Comparison of ENCODE assay signal across 8 mouse cellular contexts in the genomic region with DNA sequence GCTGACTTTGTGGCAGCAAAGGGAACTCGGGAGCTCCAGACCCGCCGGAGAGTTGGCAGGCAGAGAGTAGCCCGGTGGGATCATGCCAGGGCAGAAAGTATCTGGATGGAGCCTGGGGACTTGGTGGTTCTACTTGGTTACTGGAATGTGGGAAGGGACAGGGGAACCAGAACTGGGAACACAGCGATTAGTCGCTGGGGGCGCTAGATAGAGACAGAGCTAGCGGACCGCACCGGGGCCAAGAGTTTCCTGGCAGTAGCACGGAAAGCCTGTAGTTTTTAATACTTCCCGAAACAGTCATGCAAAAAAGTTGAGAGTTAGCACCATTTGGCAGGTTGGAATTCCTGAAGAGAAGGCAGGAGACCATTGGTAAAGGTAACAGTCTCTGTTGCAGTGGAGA. TPM values are rescaled to one million over a fixed set of nuclear protein-coding genes. Genes with fewer than 3 reads are reported as not detected.
A peak's percentile ranks its signal among the peaks of the same experiment; 100 is the strongest.
DNase-seq lines count a peak whose midpoint lies in the region; TF ChIP-seq lines count a peak whose summit lies in the region.

No protein-coding gene starts in this region.

- peak; percentile 47 for DNase-seq in gastrocnemius, postnatal 14 days
- DNase-seq in gastrocnemius, adult 8-10 months (ENCODE audit: low spot score in 2 of 2): no peak
- peak; percentile 59 for DNase-seq in ES-E14 (ENCODE audit: low read depth, low spot score)
- peak; percentile 15 for DNase-seq in embryo, embryonic 9.5 days (ENCODE audit: extremely low spot score)
- peak; percentile 56 for DNase-seq in kidney, adult 18-20 months
- DNase-seq in lung, postnatal 10 days: peak; percentile 62
- DNase-seq in yolk sac, embryonic 10.5 days (ENCODE audit: low spot score): no peak
- DNase-seq in layer of hippocampus, postnatal 36 days: no peak

- intact Hi-C loops in gastrocnemius, postnatal 14 days (cut with DNase I; ENCODE audit: low total_unique reads): no loop called here

- no peak overlapping the region for H3K27ac ChIP-seq in ES-E14 (ENCODE audit: insufficient read depth, low read depth, low read length, poor library complexity, severe bottlenecking)

- no peaks in the 10 kb centered on the region for H3K9me3 ChIP-seq in ES-E14 (ENCODE audit: control insufficient read depth, insufficient read depth, low read depth, low read length)

- peaks cover 3 to 7% of the 10 kb centered on the region in 2 experiments; a peak in 2 of 4 replicates for H3K4me1 ChIP-seq in ES-E14 (ENCODE audit: control insufficient read depth in 2 of 2, insufficient read depth in 2 of 2, low read length in 2 of 2, poor library complexity in 1 of 2)

- H3K9ac ChIP-seq in ES-E14 (ENCODE audit: insufficient read depth, low read depth, low read length, poor library complexity, severe bottlenecking): no peak overlapping the region

- no peaks in the 10 kb centered on the region for H3K36me3 ChIP-seq in ES-E14 (ENCODE audit: control insufficient read depth, insufficient read depth, low read length, poor library complexity, severe bottlenecking)

- peak overlapping the region in 1 of 2 experiments; percentile 63; a peak in 2 of 4 replicates for H3K4me3 ChIP-seq in ES-E14 (ENCODE audit: insufficient read depth in 1 of 2, low read depth in 1 of 2, low read length in 2 of 2, poor library complexity in 1 of 2, severe bottlenecking in 1 of 2)

- in situ Hi-C loops in ES-E14 (cut with MboI; ENCODE audit: low sequenced_read_pairs in 2 of 2, unreplicated experiment in 2 of 2): no loop called here

TF ChIP-seq in ES-E14, 5 proteins besides CTCF, POLR2A, EP300 and RAD21:
- TF ChIP-seq ZC3H11A (IDR thresholded peaks at IDR 0.05; ENCODE audit: borderline replicate concordance, low read depth, low read length): 0 out of 2 replicates have a peak, but pooled peaks have one; percentile 4
- 0 out of 2 replicates have a peak, but pooled peaks have one; percentile 26 for TF ChIP-seq ZNF384 (IDR thresholded peaks at IDR 0.05; ENCODE audit: low read depth, low read length)
- TF ChIP-seq CHD2 (IDR thresholded peaks at IDR 0.05; ENCODE audit: low read depth, low read length): no peak
TF ChIP-seq in ES-E14: peak in this region for 2.

RNA-seq across cellular contexts. Expression of a gene that starts 5.7 kb away (rescaled TPM):
- total RNA-seq in gastrocnemius, postnatal 14 days (2021): 1 to 10 TPM; 2.8 to 3.8 TPM
- 1 to 10 TPM; 3.7 to 4.7 (median 4.0) TPM for total RNA-seq in gastrocnemius, adult 8-10 months (2022)
- total RNA-seq in ES-E14 (2012; rRNA removed): 9.8 and 12.0 TPM in 2 replicates
- 1 to 10 TPM; 7.6 to 8.5 TPM for total RNA-seq in layer of hippocampus, postnatal 36 days (2021)

RNA-seq across cellular contexts. Expression of a gene that starts 17.7 kb away (rescaled TPM):
- total RNA-seq in gastrocnemius, postnatal 14 days (2021): not detected
- total RNA-seq in gastrocnemius, adult 8-10 months (2022): not detected
- 0.11 and 0.13 TPM in 2 replicates for total RNA-seq in ES-E14 (2012; rRNA removed)
- total RNA-seq in layer of hippocampus, postnatal 36 days (2021): under 1 TPM; 0.20 to 0.30 TPM

RNA-seq across cellular contexts. Expression of a gene that starts 37.5 kb away (rescaled TPM):
- total RNA-seq in gastrocnemius, postnatal 14 days (2021): 10 to 100 TPM; 53.4 to 71.0 TPM
- 10 to 100 TPM; 21.4 to 35.6 (median 25.4) TPM for total RNA-seq in gastrocnemius, adult 8-10 months (2022)
- 51.1 and 80.5 TPM in 2 replicates for total RNA-seq in ES-E14 (2012; rRNA removed)
- total RNA-seq in layer of hippocampus, postnatal 36 days (2021): 100 to 1,000 TPM; 125 to 128 TPM

Comparison
In these comparisons a context has a peak if more than half of its experiments do, and no peak if none do; other contexts are left out.
1. DNase-seq: peak in gastrocnemius, postnatal 14 days (single experiment), ES-E14 (single experiment), embryo, embryonic 9.5 days (single experiment), kidney, adult 18-20 months (single experiment) and lung, postnatal 10 days (single experiment); none in gastrocnemius, adult 8-10 months (0 of 2), yolk sac, embryonic 10.5 days (single experiment) and layer of hippocampus, postnatal 36 days (0 of 2).